Comparison of ENCODE assay signal across 9 mouse cellular contexts in genomic region chr10:109010241-109011193, GRCm38 (mm10). TPM values are rescaled to one million over a fixed set of nuclear protein-coding genes. Genes with fewer than 3 reads are reported as not detected.
A peak's percentile ranks its signal among the peaks of the same experiment; 100 is the strongest.
DNase-seq lines count a peak whose midpoint lies in the region; ATAC-seq and TF ChIP-seq lines count a peak whose summit lies in the region.
"Had no signal": no experiment of that assay in that cellular context is flagged by ENCODE, and none has a peak within 500 bp of the region (broad histone marks: within the 10 kb centered on the region; RNA-seq: fewer than 3 reads in every experiment).

Syt1 (minus strand) TSS chr10:109010982.

- H3K4me3 ChIP-seq in kidney, embryonic 14.5 days (ENCODE audit: low read length) = peak within 1 kb of the TSS; percentile 46
- H3K4me3 ChIP-seq in intestine, embryonic 14.5 days (ENCODE audit: low read depth, low read length) = peak within 1 kb of the TSS; percentile 40
- H3K4me3 ChIP-seq in limb, embryonic 14.5 days (replicated peaks; ENCODE audit: low read length) = peak within 1 kb of the TSS; percentile 43
- H3K4me3 ChIP-seq in myocyte = peak within 1 kb of the TSS; percentile 23

- peak within 1 kb of the TSS; percentile 28; the same call in 1 of the 2 replicates for H3K9ac ChIP-seq in kidney, embryonic 14.5 days (ENCODE audit: low read depth, low read length)
- no peak within 1 kb of the TSS for H3K9ac ChIP-seq in intestine, embryonic 14.5 days (ENCODE audit: low read length)
- peak within 1 kb of the TSS; percentile 31; the same call in 1 of the 2 replicates for H3K9ac ChIP-seq in limb, embryonic 14.5 days (ENCODE audit: low read depth, low read length, severe bottlenecking)

- H3K27me3 ChIP-seq in kidney, embryonic 14.5 days (ENCODE audit: control insufficient read depth, insufficient read depth, low read length) = peaks cover 14% of the 10 kb centered on the region
- peaks cover 39% of the 10 kb centered on the region for H3K27me3 ChIP-seq in intestine, embryonic 14.5 days (replicated peaks; ENCODE audit: control insufficient read depth, insufficient read depth, low read length)
- H3K27me3 ChIP-seq in limb, embryonic 14.5 days (ENCODE audit: control insufficient read depth, insufficient read depth, low read length) = peaks cover 33% of the 10 kb centered on the region
- H3K27me3 ChIP-seq in myocyte (ENCODE audit: control insufficient read depth, insufficient read depth, insufficient read length) = no peaks in the 10 kb centered on the region

- no peaks in the 10 kb centered on the region for H3K79me2 ChIP-seq in myocyte (ENCODE audit: control insufficient read depth, insufficient read depth)

- ATAC-seq in kidney, embryonic 14.5 days (ENCODE audit: low FRiP score, low TSS enrichment) = peak; percentile 99
- ATAC-seq in intestine, embryonic 14.5 days (replicated peaks; ENCODE audit: low FRiP score, low TSS enrichment, low read depth) = peak; percentile 93
- ATAC-seq in limb, embryonic 14.5 days (ENCODE audit: low FRiP score, low read depth) = peak; percentile 94

- H3K27ac ChIP-seq in kidney, embryonic 14.5 days (ENCODE audit: low read depth, low read length) = no peak within 1 kb of the TSS
- no peak within 1 kb of the TSS for H3K27ac ChIP-seq in intestine, embryonic 14.5 days (ENCODE audit: low read depth)
- no peak within 1 kb of the TSS for H3K27ac ChIP-seq in limb, embryonic 14.5 days (replicated peaks; ENCODE audit: low read depth, low read length)
- H3K27ac ChIP-seq: macrophage had no signal

- under 1% methylated on average over 36 of the region's 37 CpGs for WGBS in kidney, embryonic 14.5 days
- under 1% methylated on average over 37 of the region's 37 CpGs for WGBS in intestine, embryonic 14.5 days
- under 1% methylated on average over 37 of the region's 37 CpGs for WGBS in limb, embryonic 14.5 days

- no peak for DNase-seq in kidney, adult 9 months
- DNase-seq in cerebellum, adult 9-11 months = peak; percentile 96
- peak; percentile 94 to 95 for DNase-seq in frontal cortex, adult 2 months (ENCODE audit: extremely low spot score in 1 of 2, low spot score in 1 of 2)
- peak; percentile 70 for DNase-seq in intestine, embryonic 14.5 days (ENCODE audit: low spot score)
- DNase-seq in limb, embryonic 14.5 days (ENCODE audit: low spot score) = peak; percentile 42
- DNase-seq in testis, postnatal 10 days (ENCODE audit: low spot score) = peak; percentile 60

- peaks cover 7% of the 10 kb centered on the region; the same call in 1 of the 2 replicates for H3K4me1 ChIP-seq in kidney, embryonic 14.5 days (ENCODE audit: control insufficient read depth, insufficient read depth, low read length)
- no peaks in the 10 kb centered on the region for H3K4me1 ChIP-seq in intestine, embryonic 14.5 days (replicated peaks; ENCODE audit: control insufficient read depth, insufficient read depth, low read length)
- H3K4me1 ChIP-seq in limb, embryonic 14.5 days (ENCODE audit: control insufficient read depth, insufficient read depth, low read length) = peaks cover 6% of the 10 kb centered on the region

- H3K36me3 ChIP-seq in kidney, embryonic 14.5 days (ENCODE audit: control insufficient read depth, insufficient read depth, low read length) = no peaks in the 10 kb centered on the region
- no peaks in the 10 kb centered on the region for H3K36me3 ChIP-seq in intestine, embryonic 14.5 days (ENCODE audit: control insufficient read depth, insufficient read depth, low read length)
- H3K36me3 ChIP-seq in limb, embryonic 14.5 days (ENCODE audit: control insufficient read depth, insufficient read depth, low read length) = no peaks in the 10 kb centered on the region
- H3K36me3 ChIP-seq in myocyte (ENCODE audit: control insufficient read depth, insufficient read depth) = no peaks in the 10 kb centered on the region

- H3K9me3 ChIP-seq in kidney, embryonic 14.5 days (ENCODE audit: control insufficient read depth, low read length) = no peaks in the 10 kb centered on the region
- H3K9me3 ChIP-seq in intestine, embryonic 14.5 days (ENCODE audit: control insufficient read depth, low read length) = no peaks in the 10 kb centered on the region
- H3K9me3 ChIP-seq in limb, embryonic 14.5 days (ENCODE audit: control insufficient read depth, low read length) = no peaks in the 10 kb centered on the region

- no peak within 1 kb of the TSS for H3ac ChIP-seq in myocyte (ENCODE audit: control insufficient read depth, insufficient read length)

- peak within 1 kb of the TSS; percentile 92 for H3K4me2 ChIP-seq in kidney, embryonic 14.5 days (replicated peaks; ENCODE audit: low read depth, low read length)
- peak within 1 kb of the TSS; percentile 66 for H3K4me2 ChIP-seq in intestine, embryonic 14.5 days (ENCODE audit: low read length)
- peak within 1 kb of the TSS; percentile 88 for H3K4me2 ChIP-seq in limb, embryonic 14.5 days (replicated peaks; ENCODE audit: low read depth, low read length, severe bottlenecking)
- peak within 1 kb of the TSS; percentile 90 for H3K4me2 ChIP-seq in myocyte (ENCODE audit: low read depth)

- no peak for TF ChIP-seq POLR2A in limb, embryonic 14.5 days (IDR thresholded peaks at IDR 0.05; ENCODE audit: borderline replicate concordance, extremely low read depth, insufficient read depth, insufficient read length)
- TF ChIP-seq POLR2A in myocyte (IDR thresholded peaks at IDR 0.05; ENCODE audit: insufficient read length, low read depth) = no peak

TF ChIP-seq in myocyte, 11 proteins besides CTCF, POLR2A, EP300 and RAD21:
- TF ChIP-seq TCF12 (IDR thresholded peaks at IDR 0.05; ENCODE audit: insufficient read depth, poor library complexity, severe bottlenecking) = no peak
- TF ChIP-seq MYOG (IDR thresholded peaks at IDR 0.05; ENCODE audit: control insufficient read depth in 1 of 3, insufficient read depth in 1 of 3, insufficient read length in 2 of 3, low read depth in 2 of 3) = no peak
- TF ChIP-seq POLR2AphosphoS2 (IDR thresholded peaks at IDR 0.05; ENCODE audit: insufficient read length, low read depth) = no peak
- TF ChIP-seq MYOD1 (IDR thresholded peaks at IDR 0.05; ENCODE audit: control insufficient read depth in 1 of 3, insufficient read length in 2 of 3, low read depth in 2 of 3) = no peak
- no peak for TF ChIP-seq REST (IDR thresholded peaks at IDR 0.05; ENCODE audit: insufficient read depth, insufficient read length)
- TF ChIP-seq TCF3 (IDR thresholded peaks at IDR 0.05; ENCODE audit: insufficient read length, low read depth) = no peak

RNA-seq across cellular contexts. Expression of gene Syt1, which starts in this region (rescaled TPM):
- polyA plus RNA-seq in kidney, embryonic 14.5 days (2014; fragmentation: Nextera tagmentation; extraction: Ambion mirVana) = 1.0 and 1.3 TPM in 2 replicates
- polyA plus RNA-seq in frontal cortex, adult 2 months (2012; rRNA removed) = 651 and 663 TPM in 2 replicates
- polyA plus RNA-seq in intestine, embryonic 14.5 days (2014; fragmentation: Nextera tagmentation; extraction: Ambion mirVana) = 17.1 and 20.6 TPM in 2 replicates
- polyA plus RNA-seq in limb, embryonic 14.5 days (2012; rRNA removed) = 0.84 and 1.00 TPM in 2 replicates
- polyA plus RNA-seq in limb, embryonic 14.5 days (2014; fragmentation: Nextera tagmentation; extraction: Ambion mirVana) = 1.1 and 2.0 TPM in 2 replicates
- polyA plus RNA-seq in myocyte (2012; fragmentation: generic; extraction: Trizol) = 0.06 TPM
- polyA plus RNA-seq: macrophage had no signal

Comparison
In these comparisons a context has a peak if more than half of its experiments do, and no peak if none do; other contexts are left out.
1. RNA of gene Syt1 (polyA plus RNA-seq): 651 to 663 TPM in frontal cortex, adult 2 months; 17.1 to 20.6 TPM in intestine, embryonic 14.5 days, 0.84 to 2.0 TPM in limb, embryonic 14.5 days, 1.0 to 1.3 TPM in kidney, embryonic 14.5 days and 0.06 TPM in myocyte (single experiment); every median in the first group is over 10 times any median in the second.
2. Peak in every context shown above with its lines, with median percentiles within 50 percentile points of each other: ATAC-seq, H3K4me2 ChIP-seq and H3K4me3 ChIP-seq.